Mouse (Mus musculus) kidney, adult 2 months (tissue): Measurements from ENCODE around the gene Acp5. TPM values are rescaled to one million over a fixed set of nuclear protein-coding genes. Genes with fewer than 3 reads are reported as not detected.

ENCODE experiments used
- DNase-seq: peaks from one replicate; pipeline ENCODE4 v3.0.0; 2021
- H3K27ac ChIP-seq: fragments of 200-500 bp; 2 replicates; pipeline ENCODE4 v1.5.1; 2012; ENCODE audit warnings: low read depth, low read length, control low read depth, inconsistent platforms; ENCODE audit not compliant: insufficient read depth
- H3K27me3 ChIP-seq: fragments of 200-500 bp; replicated peaks from 2 replicates; pipeline ENCODE4 v1.6.1; 2012; ENCODE audit warnings: mild to moderate bottlenecking, moderate library complexity, low read length, inconsistent platforms; ENCODE audit not compliant: control insufficient read depth, insufficient read depth
- H3K36me3 ChIP-seq: fragments of 200-500 bp; 2 replicates; pipeline ENCODE4 v1.6.1; 2012; ENCODE audit warnings: mild to moderate bottlenecking, moderate library complexity, low read length, inconsistent platforms; ENCODE audit not compliant: control insufficient read depth, insufficient read depth
- H3K4me1 ChIP-seq: fragments of 200-500 bp; 2 replicates; pipeline ENCODE4 v1.6.1; 2011; ENCODE audit warnings: low read length; ENCODE audit not compliant: control insufficient read depth, insufficient read depth
- H3K4me3 ChIP-seq: fragments of 200-500 bp; 2 replicates; pipeline ENCODE4 v1.5.1; 2011; ENCODE audit warnings: mild to moderate bottlenecking, low read depth, low read length, control low read depth; ENCODE audit not compliant: insufficient read depth
- CTCF ChIP-seq: fragments of 200-500 bp; conservative IDR thresholded peaks from 2 replicates; pipeline ENCODE4 v1.5.1; 2011; ENCODE audit warnings: low read depth, mild to moderate bottlenecking, control low read depth, low read length, moderate library complexity, mixed read lengths; ENCODE audit not compliant: insufficient read depth, insufficient read length
- POLR2A ChIP-seq: fragments of 200-500 bp; IDR thresholded peaks from one replicate; pipeline ENCODE4 v1.6.1; 2011; ENCODE audit warnings: low read depth, low read length, control low read depth
- WGBS: fragments of 180-500 bp; shearing (Covaris S2); methylation state at CpG from one replicate; pipeline ENCODE4 v1.1.7; 2018; 5-methylcytosine and 5-hydroxymethylcytosine counted together
- polyA plus RNA-seq: library from polyadenylated mRNA; depleted of rRNA; stranded (reverse); fragments of >200 nt; gene quantifications from 2 replicates; pipeline ENCODE4 v1.2.3, GENCODE M21; 2012

The Acp5 gene
- polyA plus RNA-seq, 1 experiment, result 166 TPM

DNA sequence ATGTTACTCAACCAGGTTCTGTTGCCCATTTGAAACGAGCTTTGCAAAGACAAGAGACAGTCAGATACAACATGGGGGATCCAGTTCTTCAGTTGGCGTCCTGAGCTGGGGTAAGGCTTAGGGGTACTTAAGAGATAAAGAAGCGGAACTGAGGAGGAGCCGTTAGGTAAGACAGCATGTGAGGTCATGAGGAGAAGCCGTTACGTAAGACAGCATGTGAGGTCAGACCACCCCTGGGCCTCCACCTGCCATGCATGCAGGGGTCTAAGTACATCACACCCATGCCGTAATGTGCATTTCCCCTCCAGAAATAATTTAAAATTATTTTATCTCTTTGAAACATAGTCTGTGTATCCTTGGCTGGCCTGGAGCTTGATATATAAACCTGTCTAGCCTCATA is 27.4 kb upstream of the Acp5 start:
- Histone ChIP-seq H3K27ac (no peak overlapping the region), H3K36me3 (no peaks in the 10 kb centered on the region), H3K27me3 (no peaks in the 10 kb centered on the region), H3K4me1 (no peaks in the 10 kb centered on the region), H3K4me3 (no peak overlapping the region)
- TF ChIP-seq POLR2A (no peak), CTCF (no peak)
- 96% methylated on average over 7 of the region's 7 CpGs for WGBS
- DNase-seq, result no peak

DNA sequence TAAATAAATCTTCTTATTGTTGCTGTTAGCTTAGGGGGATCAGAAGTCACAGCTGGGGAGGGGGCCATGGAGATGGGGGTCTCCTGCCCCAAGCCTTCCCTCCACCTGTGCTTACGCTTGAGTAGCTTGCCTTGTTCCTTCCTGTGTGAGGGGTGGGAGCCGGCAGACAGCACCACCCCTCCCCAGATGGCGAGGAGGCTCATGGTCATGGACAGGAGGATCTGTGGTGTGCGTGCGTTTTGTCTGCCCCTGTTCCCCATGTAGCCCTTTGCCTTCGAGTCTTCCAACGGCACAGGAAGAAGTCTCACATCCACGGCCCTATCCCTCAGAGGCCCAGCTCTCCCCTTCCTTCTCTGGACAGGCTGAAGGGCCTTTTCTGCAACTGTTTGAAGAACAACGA is 26.8 kb upstream of the Acp5 start:
- Histone ChIP-seq H3K36me3 (no peaks in the 10 kb centered on the region), H3K4me3 (no peak overlapping the region), H3K27ac (no peak overlapping the region), H3K27me3 (no peaks in the 10 kb centered on the region), H3K4me1 (0 out of 2 replicates have a peak, but pooled peaks cover 2% of the 10 kb centered on the region)
- 85% methylated on average over 9 of the region's 9 CpGs for WGBS
- TF ChIP-seq POLR2A (no peak), CTCF (no peak)
- DNase-seq, result no peak

DNA sequence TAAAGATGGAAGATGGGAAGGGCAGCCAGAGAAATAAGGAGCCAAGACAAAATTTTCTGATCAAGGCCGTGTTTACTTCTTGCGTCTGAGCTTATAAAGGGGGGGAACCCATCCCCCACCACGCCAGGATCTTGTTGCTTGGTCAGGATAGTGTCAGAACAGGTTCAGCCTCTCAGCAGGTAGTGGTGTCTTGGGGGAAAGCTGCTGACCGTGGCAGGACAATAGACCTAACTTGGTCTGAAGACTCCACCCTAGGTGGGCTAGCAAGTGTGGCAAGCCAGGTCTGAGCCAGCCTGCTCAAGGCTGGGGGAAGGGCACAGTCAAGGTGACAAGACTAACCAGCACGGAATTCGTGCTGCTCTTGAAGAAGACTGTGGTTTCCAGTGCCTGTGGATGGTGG is 25.8 kb upstream of the Acp5 start:
- DNase-seq, result no peak
- H3K36me3 ChIP-seq, result no peaks in the 10 kb centered on the region
- no peak for TF ChIP-seq CTCF
- TF ChIP-seq POLR2A, result no peak
- 41% methylated on average over 6 of the region's 6 CpGs for WGBS
- no peak overlapping the region for H3K4me3 ChIP-seq
- H3K27me3 ChIP-seq, result no peaks in the 10 kb centered on the region
- no peak overlapping the region for H3K27ac ChIP-seq
- 0 out of 2 replicates have a peak, but pooled peaks cover 2% of the 10 kb centered on the region for H3K4me1 ChIP-seq

DNA sequence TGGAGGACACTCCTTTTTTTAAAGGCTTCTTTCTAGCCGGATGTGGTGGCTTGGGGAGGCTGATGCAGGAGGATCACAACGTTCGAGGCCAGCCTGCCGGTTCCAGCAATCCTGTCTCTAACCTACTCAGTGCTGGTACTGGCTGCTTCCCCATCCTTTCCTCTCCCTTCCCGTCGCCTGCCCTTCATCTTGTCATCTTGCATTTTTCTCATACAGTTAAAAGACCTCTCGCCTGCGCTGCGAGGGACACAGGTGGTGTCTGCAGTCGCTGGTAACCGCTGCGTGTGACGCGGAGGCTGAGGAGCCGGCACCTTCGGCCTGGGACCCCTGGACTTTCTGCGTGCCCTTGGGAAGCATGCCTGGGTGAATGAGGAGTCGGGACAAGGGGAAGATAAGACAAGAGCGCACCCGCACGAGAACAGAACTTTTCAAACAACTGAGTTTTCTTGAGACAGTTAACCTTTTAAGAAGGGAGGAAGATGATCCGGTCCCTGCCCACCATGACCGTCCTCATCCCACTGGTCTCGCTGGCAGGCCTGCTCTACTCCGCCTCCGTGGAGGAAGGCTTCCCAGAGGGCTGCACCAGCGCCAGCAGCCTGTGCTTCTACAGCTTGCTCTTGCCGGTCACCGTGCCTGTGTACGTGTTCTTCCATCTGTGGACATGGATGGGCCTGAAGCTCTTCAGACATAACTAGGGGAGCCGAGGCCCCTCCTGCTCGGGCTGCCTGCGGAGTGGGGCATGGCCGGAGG is 22.2 kb upstream of the Acp5 start:
- Histone ChIP-seq H3K36me3 (no peaks in the 10 kb centered on the region), H3K27ac (no peak overlapping the region), H3K27me3 (no peaks in the 10 kb centered on the region), H3K4me1 (0 out of 2 replicates have a peak, but pooled peaks cover 2% of the 10 kb centered on the region), H3K4me3 (peak overlapping the region; percentile 91)
- WGBS, result 78% methylated on average over 34 of the region's 34 CpGs
- TF ChIP-seq CTCF (no peak), POLR2A (no peak)
- no peak for DNase-seq

DNA sequence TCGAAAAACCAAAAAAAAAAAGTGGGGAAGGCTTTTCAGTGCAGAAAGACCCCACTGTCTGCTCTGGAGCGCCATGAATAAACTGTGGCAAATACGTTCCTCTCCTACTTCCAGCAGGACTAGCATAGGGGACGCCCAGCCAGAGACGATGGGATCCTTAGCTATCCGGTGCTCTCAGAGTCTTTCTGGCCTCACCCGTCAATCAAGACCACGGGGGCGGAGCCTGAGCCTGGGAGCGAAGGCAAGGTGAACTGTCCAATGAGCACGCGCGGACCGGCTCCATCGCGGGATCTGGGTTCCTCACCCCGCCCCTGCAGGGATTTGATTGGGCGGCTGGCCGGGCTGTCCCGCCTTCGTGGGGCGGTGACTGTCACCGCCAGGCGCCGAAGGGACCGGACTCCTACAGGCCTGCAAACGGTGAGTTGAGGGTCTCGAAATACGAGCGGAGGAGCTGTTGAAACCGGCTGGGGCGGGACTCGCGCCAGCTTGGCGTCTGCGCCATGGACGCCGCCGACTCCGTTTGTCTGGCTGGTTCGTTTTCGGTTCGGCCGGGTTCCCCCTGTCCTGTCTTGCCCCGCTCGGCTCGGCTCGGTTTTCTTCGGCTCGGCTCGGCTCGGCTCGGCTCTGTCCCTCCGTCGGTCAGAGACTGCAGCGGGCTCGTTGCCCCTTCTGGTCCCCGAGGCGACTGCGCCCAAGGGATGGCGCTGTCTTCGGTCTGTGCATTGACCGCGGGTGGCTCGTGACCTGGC is 21.2 kb upstream of the Acp5 start, which contains the start of gene Pigyl:
Gene Pigyl, plus strand, starts transcription at position 350 of the 749 bp plus-strand sequence.
- WGBS, result under 1% methylated on average over 65 of the region's 65 CpGs
- peak within 1 kb of the TSS; percentile 91 for H3K4me3 ChIP-seq
- peak; percentile 99 for DNase-seq
- no peaks in the 10 kb centered on the region for H3K27me3 ChIP-seq
- TF ChIP-seq POLR2A (peak; percentile 71), CTCF (peak; percentile 19; the same call in 1 of the 2 replicates)
- H3K36me3 ChIP-seq, result no peaks in the 10 kb centered on the region
- H3K4me1 ChIP-seq, result 0 out of 2 replicates have a peak, but pooled peaks cover 2% of the 10 kb centered on the region
- H3K27ac ChIP-seq, result peak within 1 kb of the TSS; percentile 94

DNA sequence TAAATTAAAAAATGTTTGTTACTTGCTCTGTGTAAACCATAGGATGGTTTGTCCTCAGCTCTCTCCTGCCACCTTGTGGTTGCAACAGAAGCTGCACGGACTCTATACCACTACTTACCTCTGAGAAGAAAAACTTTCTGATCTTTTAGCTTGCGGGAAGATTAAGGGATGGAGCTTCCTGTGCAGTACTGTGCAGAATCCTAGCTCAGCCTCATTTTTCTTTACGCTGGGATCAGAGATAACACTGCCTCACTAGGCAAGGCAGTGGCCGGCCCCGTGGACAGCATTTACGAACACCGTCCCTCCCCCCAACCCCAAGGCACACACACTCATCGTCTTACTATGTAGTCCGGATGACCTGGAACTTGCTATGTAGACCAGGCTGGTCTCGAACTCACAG is 20.1 kb upstream of the Acp5 start:
- WGBS, result 11% methylated on average over 10 of the region's 10 CpGs
- Histone ChIP-seq H3K27me3 (no peaks in the 10 kb centered on the region), H3K4me1 (peaks cover 5% of the 10 kb centered on the region; the same call in 1 of the 2 replicates), H3K27ac (no peak overlapping the region), H3K36me3 (no peaks in the 10 kb centered on the region), H3K4me3 (no peak overlapping the region)
- DNase-seq, result peak; percentile 79
- TF ChIP-seq POLR2A (no peak), CTCF (peak; percentile 63)

DNA sequence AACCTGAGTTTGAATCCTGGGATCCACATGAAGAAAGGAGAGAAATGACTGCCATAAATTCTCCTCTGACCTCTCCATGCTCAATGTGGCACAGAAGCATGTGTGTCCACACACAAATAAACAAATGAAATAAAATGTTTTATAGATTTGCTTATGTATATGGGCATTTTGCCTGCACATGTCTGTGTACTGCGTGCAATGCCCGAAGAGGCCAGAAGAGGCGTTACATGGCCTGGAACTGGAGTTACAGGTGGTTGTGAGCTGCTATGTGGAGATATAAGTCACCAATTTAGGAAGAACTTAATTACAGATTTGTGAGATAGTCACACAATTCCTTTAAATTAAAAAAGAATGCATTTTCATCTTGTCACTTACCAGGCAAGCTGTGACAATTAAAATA is 18.3 kb upstream of the Acp5 start:
- DNase-seq, result no peak
- no peak overlapping the region for H3K4me3 ChIP-seq
- H3K27ac ChIP-seq, result no peak overlapping the region
- TF ChIP-seq POLR2A (no peak), CTCF (no peak)
- H3K36me3 ChIP-seq, result no peaks in the 10 kb centered on the region
- peaks cover 10% of the 10 kb centered on the region; the same call in 1 of the 2 replicates for H3K4me1 ChIP-seq
- 92% methylated on average over 3 of the region's 3 CpGs for WGBS
- H3K27me3 ChIP-seq, result no peaks in the 10 kb centered on the region
